Mouse (Mus musculus): ENCODE measurements around the gene Kif2b.

The Kif2b gene

DNA sequence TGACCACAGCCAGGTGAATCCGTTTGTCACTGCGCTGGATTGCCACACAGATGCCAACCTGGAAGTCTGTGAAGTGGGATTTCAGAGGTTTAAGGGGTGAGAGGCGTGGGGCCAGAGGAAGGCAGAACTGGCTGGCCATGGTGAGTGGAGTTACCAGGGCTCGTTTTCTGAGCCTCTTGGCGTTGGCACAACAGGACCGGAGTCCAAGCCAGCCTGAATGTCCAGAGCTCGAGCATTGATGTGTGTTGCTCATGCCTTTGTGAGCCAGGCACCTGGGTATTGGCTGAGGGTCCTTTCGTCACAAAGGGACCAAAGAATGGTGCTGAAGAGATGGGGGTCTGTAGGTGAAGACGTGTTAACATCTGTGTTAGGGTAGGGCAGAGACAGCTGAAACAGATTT lies at the start of gene Kif2b:
Kif2b (minus strand) TSS at position 242 of the 400 bp plus-strand sequence.
- no peak for DNase-seq (ENCODE audit: low spot score in 2 of 2)

DNA sequence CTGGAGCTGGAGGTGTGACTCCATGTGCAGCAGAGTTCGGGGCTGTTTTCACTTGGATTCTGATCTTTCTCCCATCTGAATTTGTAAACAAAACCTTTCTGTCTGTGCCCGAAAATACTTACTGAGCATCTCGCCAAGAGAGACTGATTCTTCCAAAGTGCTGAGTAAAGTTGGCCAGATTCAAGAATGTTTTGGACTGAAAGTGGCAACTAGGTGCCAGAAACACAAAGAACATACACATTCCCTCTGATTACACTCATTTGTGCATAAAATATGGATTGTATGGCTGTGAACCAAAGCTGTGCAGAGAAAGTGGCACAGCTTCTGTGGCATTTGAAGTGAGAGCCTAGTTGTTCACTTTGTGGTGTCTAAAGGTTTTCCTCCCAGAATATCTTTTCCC lies 15.7 kb upstream of the Kif2b start:
- DNase-seq (ENCODE audit: low spot score in 2 of 2): no peak

DNA sequence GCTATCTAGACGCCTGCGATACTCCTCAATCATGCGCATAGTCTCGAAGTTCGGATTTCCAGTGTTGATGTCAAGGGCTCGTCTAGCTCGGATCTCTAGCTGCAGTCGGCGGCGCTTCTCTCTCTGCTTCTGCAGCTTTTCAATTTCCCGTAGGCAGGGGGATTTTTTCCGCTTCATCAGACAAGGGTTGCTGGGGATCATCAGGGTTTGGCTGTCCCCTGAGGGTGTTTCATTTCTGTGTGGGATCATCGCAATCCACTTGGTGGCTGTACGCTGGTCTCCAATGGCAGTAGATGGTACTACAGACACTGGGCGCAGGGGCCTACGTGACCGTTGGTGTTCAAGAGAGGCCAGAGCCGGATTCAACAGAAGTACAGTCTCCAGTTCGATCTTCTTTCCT lies 502 bp downstream of the Kif2b start:
- DNase-seq (ENCODE audit: low spot score in 2 of 2): no peak

DNA sequence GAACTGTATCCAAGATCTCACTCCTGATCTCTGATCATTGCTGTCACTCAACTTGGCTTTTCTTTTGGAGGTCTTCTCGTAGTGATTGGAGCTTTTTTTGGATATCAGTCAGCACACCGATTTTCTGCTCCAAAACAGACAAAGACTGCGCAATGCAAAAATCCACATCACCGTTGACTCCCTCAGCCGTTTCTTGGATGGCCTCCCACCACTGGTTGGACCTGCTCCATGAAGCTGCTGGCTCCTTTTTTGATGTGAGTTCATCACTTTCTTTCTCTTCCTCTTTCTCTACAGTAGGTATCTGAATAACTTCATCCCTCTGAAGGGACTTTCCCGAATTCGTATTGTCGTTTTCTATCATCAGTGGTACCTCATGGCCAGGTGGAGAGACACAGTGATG lies 2.0 kb downstream of the Kif2b start:
- DNase-seq (ENCODE audit: low spot score in 2 of 2): no peak

DNA sequence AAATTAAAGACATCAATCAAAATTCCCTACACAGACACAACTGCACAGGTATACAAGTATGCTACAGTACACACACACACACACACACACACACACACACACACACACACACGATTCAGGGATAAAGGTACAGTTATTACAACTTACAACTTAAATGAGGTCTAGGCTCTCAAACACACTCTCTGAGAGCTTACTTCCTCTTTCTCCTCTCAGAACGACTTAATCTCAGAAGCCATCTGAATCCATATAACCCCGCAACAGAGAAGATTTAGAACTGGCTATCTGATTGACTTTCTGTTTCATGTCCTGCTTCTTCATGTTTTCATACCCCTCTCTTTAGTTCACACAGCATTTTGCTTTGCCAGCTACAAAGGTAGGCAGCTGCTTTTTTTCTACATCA lies 2.9 kb downstream of the Kif2b start:
- DNase-seq (ENCODE audit: low spot score in 2 of 2): no peak

DNA sequence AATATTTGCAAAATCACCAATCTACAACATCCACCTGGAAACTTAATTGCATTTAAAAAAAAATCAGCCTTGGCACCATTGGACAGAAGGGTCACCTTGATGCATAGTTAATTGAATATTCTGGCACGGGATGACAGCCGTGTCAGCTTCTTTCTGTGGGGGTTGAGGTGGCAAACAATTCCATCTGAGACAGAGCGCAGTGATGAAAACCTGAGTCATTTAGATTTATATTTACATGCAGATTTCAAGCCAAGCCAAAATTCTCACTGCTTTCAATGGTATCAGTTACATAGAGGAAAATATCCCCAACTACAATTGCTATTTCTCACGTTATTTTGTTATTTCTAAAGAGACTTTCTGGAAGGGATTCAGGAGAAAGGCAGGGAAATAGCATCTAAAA lies 46.6 kb downstream of the Kif2b start:
- DNase-seq (ENCODE audit: low spot score in 2 of 2): no peak

Data from frontal cortex, postnatal 14 days (tissue).